Mouse (Mus musculus) T-helper 1 cell (primary cell): ENCODE measurements around the gene Atp6v1c2.

Experiments
- in situ Hi-C: fragments of 300-600 bp; cut with MboI, MseI; formaldehyde crosslinking; loops from one replicate; pipeline ENCODE4 v1.15.1; 2025; ENCODE audit warnings: high pct_unique_total_duplicates

Atp6v1c2 gene

DNA sequence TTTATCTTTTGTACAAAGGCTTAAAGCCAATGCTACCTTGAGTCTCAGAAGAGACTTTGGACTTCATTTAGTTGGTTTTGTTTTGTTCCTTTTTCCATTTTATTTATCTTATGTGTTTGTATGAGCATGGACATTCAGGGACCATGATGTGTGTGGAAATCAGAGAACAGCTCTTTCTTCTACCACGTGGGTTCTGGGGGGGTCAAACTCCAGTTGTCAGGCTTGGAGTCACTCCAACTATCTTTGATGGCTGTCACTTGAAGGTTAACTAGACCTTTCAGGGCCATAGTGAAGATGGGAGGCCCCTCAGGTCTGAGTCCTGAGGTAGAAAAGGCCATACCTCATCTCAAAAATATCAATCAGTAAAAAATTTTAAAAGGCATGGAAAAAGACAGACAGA is 4.3 kb upstream of the Atp6v1c2 start:
- in situ Hi-C loops, result no loop called here

- in situ Hi-C loops, result no loop called here
These were observed 4.3 kb downstream of the Atp6v1c2 start for GRCm38 (mm10) chr12:17324549-17325470.

GRCm38 (mm10) chr12:17318453-17318852 is 10.7 kb downstream of the Atp6v1c2 start:
- in situ Hi-C loops, result no loop called here

DNA sequence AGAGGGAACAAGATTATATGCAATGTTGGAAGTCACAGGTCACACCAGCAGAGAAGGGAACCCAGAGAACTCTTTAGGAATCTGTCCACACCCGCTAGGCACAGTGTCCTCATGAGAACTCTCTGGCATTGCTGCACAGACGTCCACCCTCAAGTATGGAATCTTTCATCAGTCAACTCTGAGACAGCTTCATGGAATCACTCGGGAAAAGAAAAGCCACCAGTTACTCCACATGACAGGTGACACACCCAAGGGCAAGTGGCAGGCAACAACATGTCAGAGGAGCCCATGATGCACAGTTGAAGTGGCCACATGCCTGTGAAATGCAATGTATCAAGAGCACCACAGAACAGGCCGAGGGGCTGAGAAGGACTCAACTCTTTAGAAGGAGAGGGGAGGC is 11.2 kb downstream of the Atp6v1c2 start:
- in situ Hi-C loops, result no loop called here

- in situ Hi-C loops, result no loop called here
These were observed 13.1 kb downstream of the Atp6v1c2 start for GRCm38 (mm10) chr12:17316096-17316495.

GRCm38 (mm10) chr12:17310852-17311839 is 18.0 kb downstream of the Atp6v1c2 start:
- in situ Hi-C loops, result no loop called here

DNA sequence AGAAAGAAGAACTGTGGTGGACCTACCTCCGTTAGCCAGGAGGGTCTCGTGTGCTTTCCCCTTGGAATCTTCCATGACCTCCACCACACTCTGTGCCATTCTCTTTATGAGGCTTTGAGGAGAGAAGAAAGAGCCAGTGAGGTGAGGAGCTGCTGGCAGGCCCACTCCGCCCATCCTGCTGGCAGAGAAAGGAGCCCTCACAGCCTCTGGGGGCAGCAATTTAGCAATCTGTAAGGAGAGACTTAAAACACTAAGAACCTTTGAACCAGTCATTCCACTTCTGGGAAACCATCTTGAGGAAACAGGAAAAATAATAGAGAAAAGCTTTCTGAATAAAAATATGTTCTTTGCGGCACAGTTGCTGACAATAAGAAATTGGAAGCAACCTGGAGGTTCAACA is 20.9 kb downstream of the Atp6v1c2 start:
- in situ Hi-C loops, result no loop called here

GRCm38 (mm10) chr12:17305445-17305844 is 23.7 kb downstream of the Atp6v1c2 start:
- in situ Hi-C loops, result no loop called here

DNA sequence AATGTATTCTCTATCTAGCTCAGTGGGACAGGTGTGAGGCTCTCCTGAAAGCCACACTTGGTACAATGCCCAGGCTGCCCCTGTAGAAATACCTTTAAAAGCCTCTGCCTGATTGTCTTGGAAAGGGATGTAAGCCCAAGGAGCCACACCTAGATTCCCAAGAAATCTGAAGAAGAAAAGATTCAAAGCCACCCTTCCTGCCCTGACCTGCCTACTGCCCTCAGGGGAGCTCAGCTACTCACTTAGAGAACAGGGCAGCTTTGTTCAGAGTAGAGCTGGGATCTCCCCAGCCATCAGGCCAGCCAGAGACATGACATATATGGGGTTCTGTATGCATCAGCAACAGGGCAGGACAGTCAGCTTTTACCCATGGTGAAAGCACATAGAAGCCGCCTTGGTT is 29.3 kb downstream of the Atp6v1c2 start:
- in situ Hi-C loops, result no loop called here

GRCm38 (mm10) chr12:17296899-17297298 is 32.3 kb downstream of the Atp6v1c2 start:
- in situ Hi-C loops, result no loop called here

GRCm38 (mm10) chr12:17290569-17290968 is 38.6 kb downstream of the Atp6v1c2 start:
- in situ Hi-C loops, result no loop called here

GRCm38 (mm10) chr12:17289913-17290312 is 39.2 kb downstream of the Atp6v1c2 start:
- in situ Hi-C loops, result no loop called here

- in situ Hi-C loops, result no loop called here
These were observed 40.1 kb downstream of the Atp6v1c2 start for GRCm38 (mm10) chr12:17289060-17289459.

GRCm38 (mm10) chr12:17288496-17288895 is 40.7 kb downstream of the Atp6v1c2 start:
- in situ Hi-C loops, result no loop called here

DNA sequence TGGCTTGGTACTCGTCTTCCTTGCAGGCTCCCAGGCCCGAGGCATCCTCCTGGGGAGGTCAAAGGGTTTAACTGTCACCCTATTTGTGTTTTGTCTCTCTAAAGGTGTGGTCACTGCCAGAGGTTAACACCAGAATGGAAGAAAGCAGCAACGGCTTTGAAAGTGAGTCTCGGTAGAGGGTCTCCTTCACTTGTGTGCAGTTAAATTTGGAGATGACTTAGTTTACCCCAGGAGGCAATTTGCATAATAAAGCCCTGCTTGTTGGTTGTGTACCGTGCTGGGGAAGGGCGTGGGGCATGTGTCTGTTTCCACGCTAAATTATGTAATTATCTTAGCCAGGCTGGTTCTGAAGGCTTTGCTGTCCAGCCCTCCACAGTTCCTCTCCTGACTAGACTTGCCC is 55.3 kb downstream of the Atp6v1c2 start:
- in situ Hi-C loops, result no loop called here

- in situ Hi-C loops, result no loop called here
These were observed 57.9 kb downstream of the Atp6v1c2 start for GRCm38 (mm10) chr12:17271272-17271671.

GRCm38 (mm10) chr12:17267316-17267715 is 61.8 kb downstream of the Atp6v1c2 start:
- in situ Hi-C loops, result no loop called here

DNA sequence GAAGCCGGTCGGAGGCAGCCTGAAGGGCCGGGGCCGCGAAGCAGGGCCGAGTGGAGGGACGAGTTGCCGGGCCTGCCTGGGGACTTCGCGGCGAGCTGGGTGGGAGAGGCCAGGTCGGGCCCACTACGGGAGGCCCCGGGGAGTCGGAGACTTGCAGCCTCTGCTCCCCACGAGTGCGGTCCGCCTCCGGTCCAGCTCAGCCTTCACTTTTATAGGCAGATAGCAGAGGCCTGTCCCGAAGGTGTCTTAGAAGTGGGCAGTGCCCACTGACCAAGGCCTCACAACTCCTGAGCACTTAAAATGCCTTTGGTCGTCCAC is 62.5 kb downstream of the Atp6v1c2 start:
- in situ Hi-C loops, result no loop called here

GRCm38 (mm10) chr12:17265971-17266672 is 63.0 kb downstream of the Atp6v1c2 start, which contains the start of gene Pdia6:
TSS of gene Pdia6 (plus strand) at chr12:17266545.
- in situ Hi-C loops, result no loop called here

GRCm38 (mm10) chr12:17264826-17265225 is 64.3 kb downstream of the Atp6v1c2 start:
- in situ Hi-C loops, result loop anchor here (5.0 kb wide), 2 partner anchors 368 to 678 kb away; no protein-coding TSS in a partner anchor

DNA sequence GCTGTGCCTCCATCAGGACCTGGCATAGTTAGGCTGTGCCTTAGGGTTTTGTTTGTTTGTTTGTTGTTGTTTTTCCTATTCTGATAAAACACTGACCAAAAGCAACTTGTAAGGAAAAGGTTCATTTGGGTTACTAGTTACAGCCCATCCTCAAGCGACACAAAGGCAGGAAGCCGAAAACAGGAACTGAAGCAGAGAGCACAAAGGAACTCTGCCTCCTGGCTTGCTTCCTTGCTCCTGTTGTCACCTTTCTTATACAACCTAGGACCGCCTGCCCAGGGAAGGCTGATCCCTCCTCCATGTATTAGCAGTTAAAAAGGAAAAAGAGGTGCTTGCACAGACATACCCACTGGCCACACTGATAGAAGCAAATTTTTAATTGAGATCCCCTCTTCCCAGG is 65.3 kb downstream of the Atp6v1c2 start:
- in situ Hi-C loops, result loop anchor here (5.0 kb wide), 2 partner anchors 367 to 677 kb away; no protein-coding TSS in a partner anchor
